Mouse (Mus musculus): ENCODE data around the gene Pwwp2a. TPM values are rescaled to one million over a fixed set of nuclear protein-coding genes. Genes with fewer than 3 reads are reported as not detected.

Pwwp2a gene
- polyA plus RNA-seq, 1 experiment from 2014 or later = 17.3 TPM

Other genes with a start within 250 kb of the Pwwp2a start
- 35.8 and 42.3 TPM in 2 replicates for gene Slu7, start 248.3 kb upstream of the Pwwp2a start, polyA plus RNA-seq (2015; fragmentation: Nextera tagmentation; extraction: Ambion mirVana)
- 6.4 and 8.1 TPM in 2 replicates for gene C1qtnf2, start 207.7 kb upstream of the Pwwp2a start, polyA plus RNA-seq (2015; fragmentation: Nextera tagmentation; extraction: Ambion mirVana)
- 20.2 and 21.0 TPM in 2 replicates for gene Ccnjl, start 153.2 kb upstream of the Pwwp2a start, polyA plus RNA-seq (2015; fragmentation: Nextera tagmentation; extraction: Ambion mirVana)
- gene 4933415A04Rik, start 95.0 kb upstream of the Pwwp2a start, polyA plus RNA-seq (2015; fragmentation: Nextera tagmentation; extraction: Ambion mirVana) = 4.6 and 5.4 TPM in 2 replicates
- not detected in 2 replicates for gene Fabp6, start 80.5 kb upstream of the Pwwp2a start, polyA plus RNA-seq (2015; fragmentation: Nextera tagmentation; extraction: Ambion mirVana)
- 47.3 and 54.9 TPM in 2 replicates for gene Ttc1, start 66.0 kb downstream of the Pwwp2a start, polyA plus RNA-seq (2015; fragmentation: Nextera tagmentation; extraction: Ambion mirVana)
- 5.6 and 6.5 TPM in 2 replicates for gene Adra1b, start 219.2 kb downstream of the Pwwp2a start, polyA plus RNA-seq (2015; fragmentation: Nextera tagmentation; extraction: Ambion mirVana)

Measured in heart, embryonic 15.5 days (tissue).